Mouse (Mus musculus) ES-E14 (cell line): ENCODE data around the gene Irf5.

Experiments
- CHD2 ChIP-seq: IDR thresholded peaks from 2 replicates; pipeline ENCODE4 v1.6.1; 2014; ENCODE audit warnings: mild to moderate bottlenecking, low read depth, low read length, inconsistent platforms
- HCFC1 ChIP-seq: IDR thresholded peaks from 2 replicates; pipeline ENCODE4 v1.6.1; 2012; ENCODE audit warnings: low read length, inconsistent platforms, borderline replicate concordance; ENCODE audit not compliant: insufficient read depth
- MAFK ChIP-seq: IDR thresholded peaks from 2 replicates; pipeline ENCODE4 v1.6.1; 2014; ENCODE audit warnings: mild to moderate bottlenecking, low read depth, low read length, inconsistent platforms; ENCODE audit not compliant: insufficient read depth
- ZC3H11A ChIP-seq: IDR thresholded peaks from 2 replicates; pipeline ENCODE4 v1.6.1; 2012; ENCODE audit warnings: low read depth, mild to moderate bottlenecking, inconsistent platforms, low read length, borderline replicate concordance
- ZNF384 ChIP-seq: IDR thresholded peaks from 2 replicates; pipeline ENCODE4 v1.6.1; 2012; ENCODE audit warnings: low read depth, low read length, inconsistent platforms

DNA sequence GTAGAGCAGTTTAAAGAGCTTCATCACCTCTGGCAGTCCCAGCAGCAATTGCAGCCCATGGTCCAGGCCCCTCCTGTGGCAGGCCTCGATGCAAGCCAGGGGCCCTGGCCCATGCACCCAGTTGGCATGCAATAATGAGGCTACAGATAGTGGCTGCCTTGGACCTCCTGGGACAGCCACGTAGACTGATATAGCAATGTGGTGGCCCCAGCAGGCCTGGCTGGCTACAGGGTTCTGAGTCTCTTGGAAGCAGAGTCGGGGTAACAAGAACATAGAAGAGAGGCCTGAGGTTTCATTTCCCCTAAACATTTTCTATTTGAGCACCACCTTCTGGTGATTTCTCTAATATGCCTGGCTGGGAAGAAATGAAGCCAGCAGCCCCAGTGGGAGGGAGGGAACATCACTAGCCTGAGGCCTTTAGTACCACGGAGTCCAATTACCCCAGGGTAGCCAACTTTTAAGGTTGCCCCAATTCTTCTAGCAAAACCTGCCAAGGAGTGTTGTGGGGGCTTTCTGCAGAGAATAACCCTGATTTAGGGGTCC, 10.3 kb downstream of the Irf5 start:
- TF ChIP-seq MAFK (no peak), HCFC1 (no peak), CHD2 (no peak), ZNF384 (no peak), ZC3H11A (no peak)
